Mouse (Mus musculus) skeletal muscle tissue, adult 2 months (tissue): ENCODE data around the gene Smarcc2.
"Not testable (repeated sequence)": the region's sequence is repeated elsewhere in the genome, so short reads cannot be mapped to it uniquely, and the experiment has no call there.

Source experiments
- DNase-seq: peaks from one replicate; pipeline ENCODE4 v3.0.0-alpha.2; 2012; ENCODE audit warnings: low read depth, low spot score

Smarcc2 gene

DNA sequence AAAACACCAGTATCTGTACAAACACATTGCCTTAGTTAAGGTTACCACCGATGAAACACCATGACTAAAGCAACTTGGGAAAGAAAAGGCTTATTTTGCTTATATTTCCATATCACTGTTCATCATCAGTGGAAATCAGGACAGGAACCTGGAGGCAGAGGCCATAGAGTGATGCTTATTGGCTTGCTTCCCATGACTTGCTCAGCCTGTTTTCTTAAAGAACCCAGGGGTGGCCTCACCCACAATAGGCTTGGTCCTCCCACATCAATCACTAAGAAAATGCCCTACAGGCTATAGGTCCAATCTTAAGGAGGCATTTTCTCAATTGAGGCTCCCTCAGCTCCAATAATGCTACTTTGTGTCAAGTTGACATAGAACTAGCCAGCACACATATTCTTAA is 16.3 kb upstream of the Smarcc2 start:
- no peak for DNase-seq

DNA sequence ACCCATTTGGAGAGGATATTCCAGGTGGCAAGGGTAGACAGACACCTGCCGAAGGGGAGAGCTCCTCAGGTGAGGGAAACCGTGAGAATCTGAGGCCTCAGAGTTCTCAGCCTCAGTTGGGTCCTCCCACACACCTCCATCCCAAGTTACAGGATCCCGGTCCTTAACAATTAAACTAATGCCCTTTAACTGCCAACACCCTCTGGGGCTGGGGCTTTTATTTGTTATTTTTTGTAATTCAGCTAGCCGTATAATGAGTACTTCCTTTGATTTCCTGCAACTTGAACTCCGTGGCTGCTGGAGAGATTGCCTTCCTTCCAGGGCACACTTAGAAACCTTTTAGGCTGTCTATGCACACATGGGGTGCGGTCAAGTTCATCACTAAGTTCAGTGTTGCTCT is 14.7 kb upstream of the Smarcc2 start:
- DNase-seq: no peak

DNA sequence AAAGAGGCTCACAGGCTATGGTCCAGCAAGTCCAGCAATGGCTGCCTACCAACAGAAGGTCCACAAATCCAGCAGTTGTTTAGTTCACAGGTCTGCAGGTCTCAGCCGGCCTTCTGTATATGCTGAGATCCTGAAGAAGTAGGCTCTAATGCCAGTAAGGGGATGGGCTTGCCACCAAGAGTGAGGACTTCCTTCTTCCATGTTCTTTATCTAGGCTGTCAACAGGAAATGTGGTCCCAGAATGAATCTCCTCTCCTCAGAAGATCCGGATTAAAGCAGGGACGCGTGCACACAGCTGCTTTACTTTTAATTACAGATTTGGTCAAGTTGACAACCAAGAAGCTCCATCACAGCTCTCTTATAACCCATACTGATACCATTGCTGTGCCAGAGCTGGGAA is 13.6 kb upstream of the Smarcc2 start:
- DNase-seq: no peak

DNA sequence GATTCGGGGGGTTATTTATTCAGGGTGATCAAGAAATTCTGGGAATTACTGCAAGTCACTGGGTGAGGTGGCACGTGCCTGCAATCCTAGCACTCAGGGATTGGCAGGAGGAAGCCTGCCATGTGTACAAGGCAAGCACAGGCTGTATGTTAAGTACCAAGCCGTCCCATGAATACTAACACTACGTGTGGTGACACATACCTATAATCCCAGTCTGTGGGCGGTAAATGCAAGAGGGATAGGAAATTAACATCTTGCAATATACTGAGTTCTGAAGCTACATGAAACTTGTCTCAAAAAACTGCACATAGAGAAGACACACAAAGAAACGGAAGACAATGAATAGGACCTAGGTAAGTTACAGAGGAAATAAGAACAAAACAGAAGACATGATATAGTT is 8.0 kb upstream of the Smarcc2 start:
- no peak for DNase-seq

DNA sequence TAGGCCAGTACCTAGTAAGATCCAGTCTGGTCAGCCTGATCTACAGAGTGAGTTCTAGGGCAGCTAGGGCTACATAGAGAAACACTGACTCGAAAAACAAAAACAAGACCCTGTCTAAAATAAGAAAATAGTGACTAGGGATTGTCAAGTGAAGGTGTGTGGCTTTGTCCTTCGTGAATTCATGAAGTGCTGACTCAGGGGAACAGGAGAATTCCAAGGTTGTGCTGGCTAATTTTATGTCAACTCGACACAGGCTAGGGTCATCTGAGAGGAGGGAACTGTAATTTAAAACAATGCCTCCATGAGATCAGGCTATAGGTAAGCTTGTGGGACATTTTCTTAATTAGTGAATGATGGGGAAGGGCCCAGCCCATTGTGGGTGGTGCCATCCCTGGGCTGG is 4.6 kb upstream of the Smarcc2 start:
- no peak for DNase-seq

DNA sequence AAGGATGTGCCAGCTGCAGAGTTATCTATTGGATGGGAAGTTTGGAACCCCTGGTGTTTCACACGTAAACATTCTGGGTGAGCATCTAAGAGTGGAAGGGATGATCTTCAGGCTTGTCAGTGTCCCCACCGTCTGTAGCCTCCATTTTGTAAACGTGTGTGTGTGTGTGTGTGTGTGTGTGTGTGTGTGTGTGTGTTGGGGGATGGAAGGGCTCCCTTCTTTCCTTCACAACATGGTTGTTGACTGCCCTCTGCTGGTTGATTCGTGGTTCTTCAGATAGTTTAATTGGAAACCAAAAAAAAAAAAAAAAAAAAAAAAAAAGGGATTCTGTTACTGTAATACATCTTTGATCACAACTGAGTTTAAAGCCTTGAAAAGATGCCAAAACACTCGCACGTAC is 3.8 kb upstream of the Smarcc2 start:
- peak; percentile 84 for DNase-seq

DNA sequence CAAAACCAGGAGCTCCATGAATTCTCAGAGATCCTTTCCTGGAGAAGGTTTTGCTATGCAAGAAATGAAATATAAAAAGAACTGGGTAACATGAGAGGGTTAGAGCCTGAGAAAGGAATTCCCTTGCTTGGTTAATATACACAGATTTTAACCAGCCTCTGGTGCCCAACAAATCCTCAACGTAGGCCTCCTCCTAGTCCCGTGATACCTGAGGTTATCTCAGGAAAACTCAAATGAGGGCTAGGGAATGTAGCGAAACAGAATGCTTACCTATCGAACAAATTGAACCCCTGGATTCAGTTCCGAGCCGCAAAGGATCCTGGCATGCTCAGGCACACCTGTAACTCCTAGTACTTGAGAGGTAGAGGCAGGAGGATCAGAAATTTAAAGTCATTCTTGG is 1.4 kb upstream of the Smarcc2 start:
- no peak for DNase-seq

DNA sequence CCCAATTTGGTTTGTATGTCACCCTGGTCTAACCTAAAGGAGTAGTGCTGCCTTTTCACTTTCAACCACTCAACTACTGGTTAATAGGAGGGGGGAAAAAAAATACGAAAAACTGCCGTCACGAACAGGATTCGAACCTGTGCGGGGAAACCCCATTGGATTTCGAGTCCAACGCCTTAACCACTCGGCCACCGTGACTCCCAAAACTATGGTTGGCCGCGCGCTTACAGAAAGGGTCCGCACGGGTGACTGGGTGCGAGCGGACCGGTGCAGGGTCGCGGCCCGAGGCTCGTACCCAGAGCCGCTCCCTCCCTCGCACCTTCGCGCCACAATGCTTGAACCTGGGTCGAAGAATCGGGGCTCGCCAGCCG is 715 bp upstream of the Smarcc2 start:
- peak; percentile 73 for DNase-seq

DNA sequence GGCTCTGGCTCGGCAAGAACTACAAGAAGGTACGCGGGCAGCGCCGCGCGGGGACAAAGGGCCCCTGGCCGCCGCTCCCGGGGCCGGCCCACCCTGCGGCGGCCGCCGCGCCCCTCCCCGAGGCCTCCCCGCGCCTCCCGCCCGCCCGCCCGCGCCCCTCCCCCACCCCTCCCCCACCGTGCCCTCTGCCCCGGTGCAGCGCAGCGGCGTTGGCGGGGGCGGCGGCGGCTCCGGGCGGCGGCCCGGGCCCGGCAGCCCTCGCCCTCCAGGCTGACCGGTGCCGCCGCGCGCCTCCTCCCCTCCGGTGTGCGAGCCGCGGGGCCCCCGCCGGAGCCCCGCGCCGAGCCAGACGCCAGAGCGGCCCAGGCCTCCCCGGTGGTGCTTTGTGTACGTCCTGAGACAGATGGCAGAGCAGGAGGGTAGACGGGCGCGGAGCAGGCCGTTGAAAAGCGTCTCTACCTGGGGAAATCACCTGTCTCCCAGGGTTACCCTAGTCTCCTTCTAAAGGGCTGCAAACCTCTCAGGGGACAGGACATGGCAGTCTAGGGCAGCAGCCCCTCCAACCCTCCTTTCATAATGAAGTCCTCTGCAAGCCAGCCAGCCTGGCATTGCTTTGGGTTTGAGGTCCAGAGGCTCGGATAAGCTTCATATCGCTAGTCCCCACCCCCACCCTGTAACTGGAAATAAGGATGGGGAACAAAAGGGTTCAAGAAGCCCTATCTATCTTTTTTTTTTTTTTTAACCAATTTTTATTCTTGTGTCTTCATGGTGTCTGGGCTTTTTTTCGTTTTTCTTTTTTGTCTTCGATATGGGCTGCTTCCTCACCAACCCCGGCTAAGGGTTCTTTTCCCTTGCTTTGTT is 591 bp downstream of the Smarcc2 start:
- peak; percentile 16 for DNase-seq

DNA sequence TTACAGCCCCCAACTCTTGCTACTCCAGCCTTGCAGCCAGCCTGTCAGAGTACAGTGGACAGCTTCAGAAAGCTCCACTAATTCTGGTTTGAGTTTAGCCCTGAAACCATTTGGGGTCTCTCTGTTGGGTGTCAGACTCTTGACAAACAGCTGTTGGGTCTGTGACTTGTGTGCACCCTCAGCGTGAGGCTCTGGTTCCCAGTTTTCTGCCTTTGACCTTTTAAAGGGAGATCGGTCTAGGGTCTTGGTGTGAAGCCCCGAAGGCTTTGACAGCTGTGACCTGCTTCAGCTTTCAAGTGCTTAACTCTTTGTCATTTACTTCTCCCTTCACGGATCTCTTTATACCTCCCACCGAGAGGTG is 1.2 kb downstream of the Smarcc2 start:
- no peak for DNase-seq

DNA sequence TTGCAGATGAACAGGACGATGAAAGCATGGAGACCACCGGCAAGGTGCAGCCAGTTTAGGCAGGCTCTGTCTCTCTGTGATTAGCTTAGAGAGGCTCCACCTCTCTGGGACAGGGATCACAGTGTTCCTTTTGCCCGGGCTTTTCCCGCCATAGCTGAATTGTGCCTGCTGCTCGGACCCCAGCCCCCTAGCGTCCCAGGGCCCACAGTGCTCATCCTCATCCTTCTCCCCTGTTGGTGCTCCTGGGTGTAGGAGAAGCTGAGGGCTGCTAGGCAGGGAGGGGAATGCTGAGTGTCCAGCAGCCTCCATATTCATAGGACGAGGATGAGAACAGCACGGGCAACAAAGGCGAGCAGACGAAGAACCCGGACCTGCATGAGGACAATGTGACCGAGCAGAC is 15.3 kb downstream of the Smarcc2 start:
- no peak for DNase-seq

DNA sequence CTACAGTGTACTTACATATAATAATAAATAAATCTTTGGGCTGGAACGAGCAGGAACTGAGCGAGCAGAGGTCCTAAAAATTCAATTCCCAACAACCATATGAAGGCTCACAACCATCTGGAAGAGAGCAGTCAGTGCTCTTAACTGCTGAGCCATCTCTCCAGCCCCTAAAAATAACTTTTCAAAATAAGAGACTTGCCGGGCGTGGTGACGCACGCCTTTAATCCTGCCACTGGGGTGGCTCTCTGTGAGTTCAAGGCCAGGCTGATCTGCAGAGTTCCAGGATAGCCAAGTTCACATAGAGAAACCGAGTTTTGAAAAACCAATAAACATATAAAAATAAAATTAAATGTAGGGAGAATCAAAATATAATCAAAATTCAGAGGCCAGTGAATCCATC is 27.3 kb downstream of the Smarcc2 start:
- DNase-seq: no peak

DNA sequence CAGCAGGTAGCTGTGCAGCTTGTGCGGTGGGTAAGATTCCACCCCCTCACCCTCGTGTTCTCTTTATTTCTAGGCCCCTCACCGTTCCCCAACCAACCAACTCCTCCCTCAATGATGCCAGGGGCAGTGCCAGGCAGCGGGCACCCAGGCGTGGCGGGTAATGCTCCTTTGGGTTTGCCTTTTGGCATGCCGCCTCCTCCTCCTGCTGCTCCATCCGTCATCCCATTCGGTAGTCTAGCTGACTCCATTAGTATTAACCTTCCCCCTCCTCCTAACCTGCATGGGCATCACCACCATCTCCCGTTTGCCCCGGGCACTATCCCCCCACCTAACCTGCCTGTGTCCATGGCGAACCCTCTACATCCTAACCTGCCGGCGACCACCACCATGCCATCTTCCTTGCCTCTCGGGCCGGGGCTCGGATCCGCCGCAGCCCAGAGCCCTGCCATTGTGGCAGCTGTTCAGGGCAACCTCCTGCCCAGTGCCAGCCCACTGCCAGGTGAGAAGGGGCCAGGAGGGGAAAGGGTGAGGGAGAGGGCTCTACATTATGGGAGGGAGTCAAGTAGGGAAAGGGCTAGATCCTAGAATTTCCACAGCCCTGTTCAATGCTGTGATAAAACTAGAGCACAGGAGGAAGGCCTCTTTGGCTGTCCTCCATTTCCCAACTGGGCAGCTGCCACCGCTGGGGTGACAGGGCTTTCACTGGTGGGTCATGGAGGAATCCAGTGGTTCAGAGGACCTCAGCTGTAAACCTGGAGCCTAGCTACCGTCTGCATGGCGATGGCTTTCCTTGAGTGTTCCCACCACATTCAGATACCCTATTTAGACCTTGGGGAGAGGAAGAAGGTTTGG is 29.0 kb downstream of the Smarcc2 start:
- no peak for DNase-seq

DNA sequence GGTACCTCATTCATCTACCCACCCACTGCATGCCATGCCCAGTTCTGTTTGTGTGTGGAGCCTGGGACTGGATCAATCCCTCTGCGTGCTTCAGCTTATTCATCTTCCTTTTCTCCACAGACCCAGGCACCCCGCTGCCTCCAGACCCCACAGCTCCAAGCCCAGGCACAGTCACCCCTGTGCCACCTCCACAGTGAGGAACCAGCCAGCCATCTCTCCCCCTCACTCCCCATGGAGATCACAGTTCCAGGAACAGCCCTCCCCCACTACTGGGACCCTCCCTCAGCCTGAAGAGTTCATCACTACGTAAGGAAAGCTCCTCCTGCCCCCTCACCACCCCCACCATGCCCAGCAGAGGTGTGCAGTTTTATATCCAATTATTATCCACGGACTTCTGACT is 29.7 kb downstream of the Smarcc2 start:
- no peak for DNase-seq

DNA sequence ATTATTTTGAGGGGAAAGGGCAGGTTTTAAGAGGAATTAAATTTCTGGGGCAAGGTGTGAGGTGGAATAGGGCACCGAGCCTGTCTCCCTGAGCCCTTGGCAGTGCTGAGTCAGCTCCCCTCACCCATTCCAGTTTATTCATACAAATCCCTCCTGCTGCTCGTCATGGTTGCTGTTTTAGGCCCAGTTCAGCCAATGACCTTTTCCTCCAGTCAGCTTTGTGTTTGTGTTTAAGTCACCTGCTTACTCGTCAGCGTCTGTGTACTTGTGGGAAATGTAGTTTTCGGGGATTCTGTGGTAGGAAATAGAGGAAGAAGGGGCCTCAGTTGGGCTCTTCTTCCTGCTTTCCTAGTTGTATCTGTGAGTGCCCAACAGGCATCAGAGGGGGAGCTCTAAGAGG is 30.3 kb downstream of the Smarcc2 start:
- no peak for DNase-seq

DNA sequence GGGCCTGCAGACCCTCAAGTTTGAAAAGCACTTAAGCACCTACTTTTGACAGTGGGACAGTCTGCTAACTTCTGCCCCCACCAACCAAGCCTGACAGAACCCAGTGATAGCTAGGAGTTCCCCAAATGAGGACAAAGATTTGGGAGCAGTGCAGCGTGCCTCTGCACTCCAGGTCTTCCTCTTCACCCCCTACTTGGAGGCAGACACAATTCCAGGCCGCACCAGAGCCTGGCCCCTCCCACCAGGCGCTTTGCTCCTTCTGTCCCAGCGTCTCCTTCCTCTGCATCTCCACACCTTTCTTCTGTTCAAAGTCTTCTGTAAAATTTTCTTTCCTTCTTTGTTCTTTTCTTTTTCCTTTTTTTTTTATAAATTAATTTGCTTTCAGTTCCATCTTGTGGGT is 30.7 kb downstream of the Smarcc2 start:
- DNase-seq: no peak

DNA sequence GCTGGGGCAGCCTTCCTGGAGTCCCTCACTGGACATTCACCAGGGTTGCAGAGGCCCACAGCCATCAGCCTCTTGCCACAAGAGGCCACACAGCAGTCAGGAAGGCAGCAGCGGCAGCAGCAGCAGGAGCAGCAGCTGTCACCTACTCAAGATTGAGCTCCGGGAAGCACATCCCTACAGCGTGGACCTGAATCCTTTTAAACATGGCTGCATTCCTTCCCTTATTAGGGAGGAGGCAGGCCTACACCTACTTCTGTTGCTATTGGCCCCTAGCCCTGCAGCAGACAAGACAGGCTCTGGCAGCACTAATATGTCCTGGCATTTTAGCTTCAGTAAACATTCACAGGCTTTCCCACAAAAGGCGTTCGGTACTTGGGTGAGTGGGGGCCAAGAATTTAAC is 31.2 kb downstream of the Smarcc2 start:
- no peak for DNase-seq

DNA sequence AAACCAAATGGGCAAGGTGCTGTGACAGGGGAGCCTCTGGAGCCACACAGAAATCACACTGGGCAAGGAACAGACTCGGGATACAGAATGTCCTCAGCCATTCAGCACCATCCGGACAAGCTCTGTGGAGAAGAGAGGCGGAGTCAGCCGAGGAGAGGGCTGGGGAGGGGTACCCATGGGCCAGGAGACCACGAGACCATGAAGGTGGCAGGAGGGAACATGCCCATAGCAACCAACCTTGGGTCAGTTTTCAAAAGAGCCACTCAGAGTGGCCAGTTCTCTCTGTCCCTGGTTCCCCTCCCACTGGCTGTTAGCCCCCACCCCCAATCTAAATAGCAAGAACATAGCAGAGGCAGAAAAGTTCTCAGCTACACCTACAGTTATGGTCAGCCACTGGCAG is 31.9 kb downstream of the Smarcc2 start:
- DNase-seq: no peak

DNA sequence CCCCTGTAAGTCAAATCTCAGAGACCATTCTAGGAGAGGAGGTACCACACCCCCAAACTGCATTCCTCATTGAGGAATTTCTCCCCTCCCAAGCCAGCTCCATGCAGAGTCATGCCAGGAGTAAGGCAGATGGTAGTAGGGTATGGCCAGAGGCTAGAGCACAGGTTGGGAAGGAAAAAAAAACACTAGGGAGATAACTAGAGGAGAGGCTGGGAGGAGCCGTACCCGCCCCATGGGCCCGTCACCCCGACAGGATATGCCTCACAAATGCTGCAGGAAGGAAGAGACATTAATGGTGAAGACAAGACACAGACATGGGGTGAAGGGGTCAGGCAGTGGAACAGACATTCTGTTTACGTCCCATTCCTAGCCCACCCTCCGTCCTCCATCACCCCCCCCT is 32.4 kb downstream of the Smarcc2 start:
- no peak for DNase-seq

DNA sequence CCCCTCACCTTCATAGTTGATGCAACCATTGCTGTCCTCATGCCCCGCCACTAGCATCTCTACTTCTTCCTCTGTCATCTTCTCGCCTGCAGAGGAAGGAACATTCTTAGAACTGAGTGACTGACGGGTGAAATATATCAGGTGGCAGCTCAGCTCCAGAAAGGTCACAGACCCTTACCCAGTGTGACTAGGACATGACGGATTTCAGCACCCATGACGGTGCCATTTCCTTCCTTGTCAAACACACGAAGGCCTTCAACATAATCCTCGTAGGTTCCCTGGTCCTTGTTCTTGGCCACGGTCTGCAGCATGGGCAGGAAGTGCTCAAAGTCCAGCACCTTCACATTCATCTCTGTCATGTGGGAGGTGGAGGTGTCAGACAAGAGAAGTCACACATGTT is 33.0 kb downstream of the Smarcc2 start:
- not testable (repeated sequence) for DNase-seq

DNA sequence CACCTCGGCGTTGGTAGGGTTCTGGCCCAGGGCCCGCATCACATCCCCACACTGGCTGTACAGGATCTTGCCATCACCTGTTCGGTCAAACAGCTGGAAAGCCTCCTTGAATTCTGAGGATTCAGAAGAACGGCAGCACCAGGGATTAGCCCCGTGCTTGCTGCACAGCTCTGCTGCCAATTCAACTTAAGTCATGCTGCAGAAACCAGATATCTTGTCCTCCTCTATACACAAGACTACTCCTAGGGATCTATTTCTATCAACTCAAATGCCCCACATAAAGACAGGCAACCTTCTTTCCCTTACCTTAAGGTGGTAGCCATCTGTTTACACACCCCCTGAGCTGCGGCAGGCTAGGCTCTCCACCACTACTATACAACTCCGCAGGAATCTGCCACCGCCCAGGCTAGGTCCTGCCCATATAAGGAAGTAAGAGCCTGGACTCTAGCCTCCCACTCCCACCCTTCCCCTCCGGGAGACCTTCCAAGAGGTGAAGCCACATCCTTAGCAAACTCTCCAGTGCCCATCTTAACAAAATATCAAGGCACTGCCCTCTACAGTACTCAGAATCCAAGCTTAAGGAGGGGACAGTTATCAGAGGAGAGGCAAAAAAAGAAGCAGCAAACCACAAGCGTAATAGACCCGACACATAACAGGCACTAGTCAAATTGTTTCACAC is 33.7 kb downstream of the Smarcc2 start:
- peak; percentile 75 for DNase-seq

DNA sequence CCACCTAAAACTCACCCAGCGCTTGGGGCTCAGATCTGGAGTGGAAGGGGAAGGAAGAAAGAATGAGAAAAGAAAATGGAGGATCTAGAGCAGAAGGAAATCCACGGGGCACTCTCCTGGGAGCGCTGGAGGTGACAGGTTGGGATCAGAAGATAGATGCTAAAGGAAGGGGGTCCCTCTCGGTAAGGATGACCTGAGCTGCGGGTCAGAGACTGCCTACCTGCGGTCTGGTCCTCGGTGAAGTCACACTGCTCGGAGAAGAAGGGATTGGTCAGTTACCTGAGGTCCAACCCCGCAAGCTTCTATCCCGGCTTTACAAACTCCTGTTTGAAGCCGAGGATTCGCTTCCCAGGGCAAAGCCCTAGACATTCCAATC is 34.3 kb downstream of the Smarcc2 start:
- no peak for DNase-seq
